Mouse (Mus musculus) kidney, postnatal 0 days (tissue): ENCODE measurements at regions not wholly inside any gene's neighbourhood (a gene's known extent, or its start where the extent isn't known, plus 50 kb on each side); places are given as distances from the start of the nearest gene placed in this dataset.

ENCODE experiments used
- ATAC-seq: fragments of 200-750 bp; cut with Nextera tagmentation; replicated peaks from 2 replicates; pipeline ENCODE4 v1.8.0; 2017; ENCODE audit warnings: low read depth, moderate number of reproducible peaks, moderate TSS enrichment, moderate library complexity; ENCODE audit not compliant: low FRiP score
- DNase-seq: peaks from one replicate; pipeline ENCODE4 v3.0.0-alpha.2; 2016; ENCODE audit warnings: low spot score
- H3K27ac ChIP-seq: fragments of 300-500 bp; sonication (generic); 2 replicates; pipeline ENCODE4 v1.5.1; 2014; ENCODE audit warnings: mild to moderate bottlenecking
- H3K27me3 ChIP-seq: fragments of 300-500 bp; sonication (generic); 2 replicates; pipeline ENCODE4 v1.6.1; 2014; ENCODE audit warnings: low read length, mixed read lengths; ENCODE audit not compliant: insufficient read depth
- H3K36me3 ChIP-seq: fragments of 300-500 bp; sonication (generic); 2 replicates; pipeline ENCODE4 v1.6.1; 2014; ENCODE audit warnings: low read length, mixed read lengths; ENCODE audit not compliant: insufficient read depth
- H3K4me1 ChIP-seq: fragments of 300-500 bp; sonication (generic); replicated peaks from 2 replicates; pipeline ENCODE4 v1.6.1; 2014; ENCODE audit warnings: antibody characterized with exemption, low read length, mixed read lengths; ENCODE audit not compliant: insufficient read depth
- H3K4me2 ChIP-seq: fragments of 300-500 bp; sonication (generic); 2 replicates; pipeline ENCODE4 v1.6.1; 2014; ENCODE audit warnings: mild to moderate bottlenecking, low read length, moderate library complexity, mixed read lengths
- H3K4me3 ChIP-seq: fragments of 300-500 bp; sonication (generic); replicated peaks from 2 replicates; pipeline ENCODE4 v1.5.1; 2014; ENCODE audit warnings: low read depth, low read length
- H3K9ac ChIP-seq: fragments of 300-500 bp; sonication (generic); 2 replicates; pipeline ENCODE4 v1.6.1; 2014; ENCODE audit warnings: low read depth, low read length
- H3K9me3 ChIP-seq: fragments of 300-500 bp; sonication (generic); replicated peaks from 2 replicates; pipeline ENCODE4 v1.6.1; 2016; ENCODE audit warnings: low read length, inconsistent platforms, mixed read lengths
- CTCF ChIP-seq: IDR thresholded peaks from 2 replicates; pipeline ENCODE4 v1.5.1; 2016; ENCODE audit warnings: antibody characterized with exemption, low read depth, mild to moderate bottlenecking, moderate library complexity
- WGBS: fragments of 180-500 bp; shearing (Covaris S2); extraction: QIAGEN DNeasy Blood & Tissue Kit; methylation state at CpG from one replicate; pipeline ENCODE4 v1.1.7; 2014; 5-methylcytosine and 5-hydroxymethylcytosine counted together

DNA sequence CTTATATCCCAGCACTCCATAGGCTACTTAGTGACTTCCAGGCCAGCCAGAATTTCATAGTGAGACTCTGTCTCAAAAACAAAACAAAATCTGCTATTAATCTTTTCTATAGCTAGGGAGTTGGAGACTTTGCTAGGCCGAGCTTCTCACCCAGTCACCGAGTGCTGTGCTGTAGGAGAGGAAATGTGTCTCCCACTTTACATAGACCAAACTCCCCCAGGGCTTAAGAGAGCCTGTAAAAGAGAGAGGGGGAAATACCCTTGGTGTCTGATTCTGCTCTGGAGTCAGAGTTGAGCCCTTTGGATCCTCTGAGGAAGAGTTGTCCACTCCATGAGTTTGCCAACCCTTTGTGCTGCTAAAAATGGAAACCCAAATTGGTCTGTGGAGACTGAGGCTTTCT lies 58.3 kb upstream of the Rbpj start:
- Histone ChIP-seq H3K4me2 (no peak overlapping the region), H3K4me1 (no peaks in the 10 kb centered on the region), H3K9me3 (no peaks in the 10 kb centered on the region), H3K36me3 (no peaks in the 10 kb centered on the region), H3K9ac (no peak overlapping the region), H3K4me3 (no peak overlapping the region), H3K27me3 (no peaks in the 10 kb centered on the region), H3K27ac (no peak overlapping the region)
- WGBS = 63% methylated on average over 2 of the region's 2 CpGs
- ATAC-seq = no peak
- no peak for TF ChIP-seq CTCF
- no peak for DNase-seq

DNA sequence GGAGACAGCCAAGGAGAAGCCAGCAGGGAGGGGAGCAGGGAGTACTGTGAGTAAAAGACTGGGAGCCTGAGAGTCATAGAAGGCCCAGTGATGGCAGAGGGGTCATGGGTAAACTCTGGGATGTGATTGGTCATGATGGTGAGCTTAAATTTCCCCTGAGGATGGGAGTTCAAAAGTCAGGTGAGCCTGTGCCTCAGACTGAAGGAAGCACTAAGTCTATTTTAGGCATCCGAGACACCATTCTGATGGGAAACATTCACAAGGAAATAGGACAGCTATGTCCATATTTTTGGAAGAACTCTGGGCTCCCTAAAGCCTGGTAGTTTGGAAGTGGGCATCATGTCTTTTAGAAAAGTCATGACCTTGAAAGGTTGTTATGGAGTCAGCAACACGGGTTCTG lies 57.7 kb upstream of the Rbpj start:
- no peaks in the 10 kb centered on the region for H3K27me3 ChIP-seq
- no peak overlapping the region for H3K27ac ChIP-seq
- ATAC-seq (no peak), DNase-seq (no peak)
- no peaks in the 10 kb centered on the region for H3K9me3 ChIP-seq
- whole genome bisulfite sequencing = 88% methylated on average over 2 of the region's 2 CpGs
- no peak for TF ChIP-seq CTCF
- no peak overlapping the region for H3K4me3 ChIP-seq
- no peaks in the 10 kb centered on the region for H3K36me3 ChIP-seq
- H3K9ac ChIP-seq = no peak overlapping the region
- no peaks in the 10 kb centered on the region for H3K4me1 ChIP-seq
- H3K4me2 ChIP-seq = no peak overlapping the region

DNA sequence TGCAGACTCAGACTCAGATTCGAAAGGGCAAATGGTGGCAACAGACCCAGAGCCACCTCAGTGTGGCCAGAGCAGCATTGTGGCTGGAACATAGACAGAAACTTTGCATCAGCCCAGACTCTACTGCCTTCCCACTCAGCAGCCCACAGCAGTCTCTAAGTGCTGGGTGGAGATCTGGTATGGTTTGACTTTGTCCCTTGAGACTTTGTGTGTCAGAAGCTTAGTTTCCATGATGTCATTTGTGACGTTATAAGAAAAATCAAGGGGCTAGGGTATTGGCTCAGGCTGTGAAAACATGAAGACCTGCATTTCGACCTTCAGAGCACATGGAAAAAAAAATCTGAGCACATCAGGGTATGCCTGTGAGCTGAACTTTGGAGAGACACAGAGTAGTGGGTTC lies 56.2 kb upstream of the Rbpj start:
- Histone ChIP-seq H3K9me3 (no peaks in the 10 kb centered on the region), H3K4me2 (no peak overlapping the region), H3K27ac (no peak overlapping the region), H3K36me3 (no peaks in the 10 kb centered on the region), H3K4me3 (no peak overlapping the region), H3K27me3 (no peaks in the 10 kb centered on the region), H3K4me1 (no peaks in the 10 kb centered on the region), H3K9ac (no peak overlapping the region)
- WGBS = 78% methylated on average over 3 of the region's 3 CpGs
- DNase-seq (no peak), ATAC-seq (no peak)
- TF ChIP-seq CTCF = no peak

DNA sequence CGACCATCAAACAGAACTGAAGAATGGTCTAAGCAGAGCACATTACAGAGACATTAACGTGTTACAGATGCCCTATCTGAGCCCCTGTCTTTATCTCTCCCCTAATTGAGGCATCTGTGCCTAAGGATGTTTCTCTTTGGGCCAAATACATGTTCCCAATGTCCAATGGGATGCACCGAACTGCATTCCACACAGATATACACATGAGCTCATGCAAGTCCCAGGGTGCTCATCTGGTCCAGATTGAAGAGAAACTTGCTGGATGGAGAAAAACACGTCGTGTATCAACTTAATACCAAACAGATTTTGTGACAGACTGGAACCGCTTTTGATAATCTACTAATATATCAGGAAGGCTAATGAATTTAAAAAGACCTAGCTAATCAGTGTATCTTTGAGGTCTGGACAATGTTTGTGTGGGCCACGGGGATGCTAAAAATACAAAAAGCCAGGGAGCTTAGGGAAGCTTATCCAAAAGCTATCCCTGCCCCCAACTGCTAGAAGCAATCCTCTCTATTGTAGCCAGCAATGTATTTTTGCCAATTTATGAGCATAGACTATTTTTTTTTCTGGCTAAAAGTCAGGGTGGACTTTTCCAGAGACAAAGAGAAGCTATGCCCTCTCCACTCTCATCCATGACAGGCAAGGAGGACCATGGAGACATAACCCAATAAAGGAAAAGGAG lies 53.4 kb upstream of the Rbpj start:
- H3K27me3 ChIP-seq = no peaks in the 10 kb centered on the region
- no peak overlapping the region for H3K4me3 ChIP-seq
- no peaks in the 10 kb centered on the region for H3K9me3 ChIP-seq
- no peak overlapping the region for H3K27ac ChIP-seq
- H3K9ac ChIP-seq = no peak overlapping the region
- ATAC-seq (no peak), DNase-seq (no peak)
- 74% methylated on average over 7 of the region's 7 CpGs for WGBS
- H3K36me3 ChIP-seq = no peaks in the 10 kb centered on the region
- TF ChIP-seq CTCF = no peak
- no peak overlapping the region for H3K4me2 ChIP-seq
- no peaks in the 10 kb centered on the region for H3K4me1 ChIP-seq

DNA sequence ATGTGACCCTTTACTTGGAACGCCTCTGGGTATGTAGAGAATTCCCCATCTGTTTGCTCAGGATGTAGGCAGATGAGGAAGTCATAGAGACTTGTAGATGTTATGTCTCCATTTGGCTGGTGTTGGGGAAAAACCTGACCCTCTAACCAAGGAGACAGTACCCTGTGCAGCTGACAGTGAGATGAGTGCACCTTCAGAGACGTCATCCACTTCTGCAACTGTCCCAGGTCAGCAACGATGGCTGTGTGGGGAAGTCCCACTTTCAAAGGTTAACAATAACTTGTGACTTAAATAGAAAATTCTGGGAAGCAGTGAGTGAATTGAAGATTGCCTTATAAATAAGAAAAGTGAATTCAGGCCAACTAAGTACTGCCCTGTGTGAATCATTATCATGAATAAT lies 52.3 kb upstream of the Rbpj start:
- Histone ChIP-seq H3K4me3 (no peak overlapping the region), H3K4me2 (no peak overlapping the region), H3K9me3 (no peaks in the 10 kb centered on the region), H3K27ac (no peak overlapping the region), H3K4me1 (no peaks in the 10 kb centered on the region), H3K36me3 (no peaks in the 10 kb centered on the region), H3K27me3 (no peaks in the 10 kb centered on the region), H3K9ac (no peak overlapping the region)
- TF ChIP-seq CTCF = no peak
- ATAC-seq (no peak), DNase-seq (no peak)
- WGBS = 81% methylated on average over 3 of the region's 3 CpGs

DNA sequence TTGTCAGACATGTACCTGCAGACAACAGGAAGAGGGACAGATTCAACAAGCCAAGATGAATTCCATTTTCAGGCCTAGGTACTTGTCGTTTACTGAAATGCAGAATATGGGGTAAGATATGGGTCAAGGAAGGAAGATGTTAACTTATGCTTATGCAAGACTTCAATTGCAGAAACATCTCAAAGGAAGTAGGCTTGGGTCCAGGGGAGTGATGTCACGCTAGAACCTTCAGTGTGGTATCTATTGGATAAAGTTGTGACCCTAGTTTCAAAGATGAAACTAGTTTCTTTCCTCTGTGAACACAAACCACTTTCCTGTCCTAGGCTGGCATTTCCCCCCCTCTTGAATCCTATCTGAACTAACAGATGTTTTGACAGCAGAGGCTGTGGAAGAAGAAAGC lies 50.5 kb upstream of the Rbpj start:
- Histone ChIP-seq H3K4me3 (no peak overlapping the region), H3K36me3 (no peaks in the 10 kb centered on the region), H3K4me2 (no peak overlapping the region), H3K9ac (no peak overlapping the region), H3K27me3 (no peaks in the 10 kb centered on the region), H3K27ac (no peak overlapping the region), H3K9me3 (no peaks in the 10 kb centered on the region), H3K4me1 (no peaks in the 10 kb centered on the region)
- no peak for DNase-seq
- 83% methylated on average over 2 of the region's 2 CpGs for WGBS
- TF ChIP-seq CTCF = no peak
- ATAC-seq = no peak
